Mouse (Mus musculus): Measurements from ENCODE around the gene Bcar1.

Gene Bcar1

DNA sequence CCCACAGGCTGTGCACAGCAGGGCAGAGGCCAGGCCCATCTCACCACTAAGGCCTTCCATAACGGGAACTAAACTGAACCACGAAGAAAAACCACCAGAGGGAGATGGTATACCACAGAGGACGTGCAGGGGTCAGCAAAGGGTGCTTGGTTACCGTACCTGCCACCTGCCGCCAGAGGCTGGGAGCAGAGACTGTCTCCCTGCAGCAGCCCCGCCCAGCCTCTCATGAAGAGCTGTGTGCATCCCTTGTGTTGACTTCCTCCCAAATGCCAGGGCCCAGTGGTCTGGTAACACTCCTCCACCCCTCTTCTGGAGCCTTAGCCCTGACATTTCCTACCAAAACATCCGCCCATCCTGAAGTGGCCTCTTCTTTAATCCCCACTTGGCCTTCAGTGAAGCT is 4.0 kb downstream of the Bcar1 start:
- DNase-seq (ENCODE audit: low spot score in 2 of 2): no peak

- no peak for DNase-seq (ENCODE audit: low spot score in 2 of 2)
Observed at GRCm38 (mm10) chr8:111738867-111739266, 4.7 kb downstream of the Bcar1 start.

DNA sequence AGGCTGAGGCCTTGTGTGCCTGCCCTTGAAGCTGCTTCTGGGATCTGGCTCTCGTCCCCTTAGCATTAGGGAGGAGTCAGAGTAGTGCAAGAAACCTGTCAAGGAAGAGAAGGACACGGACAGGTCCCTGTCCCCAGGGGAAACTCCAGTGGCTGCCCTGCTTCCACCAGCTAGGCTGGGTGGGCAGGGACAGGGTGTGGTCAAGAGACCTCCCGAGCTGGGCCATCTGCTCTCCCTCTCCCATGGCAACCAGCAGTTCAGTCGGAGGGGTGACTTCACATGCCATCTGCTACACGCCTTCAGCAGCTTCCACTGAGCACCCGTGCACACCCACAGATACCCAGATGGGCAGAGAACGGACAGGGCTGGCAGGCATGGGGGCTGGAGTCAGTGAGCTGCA is 7.3 kb downstream of the Bcar1 start:
- DNase-seq (ENCODE audit: low spot score in 2 of 2): no peak

GRCm38 (mm10) chr8:111735791-111736190 is 7.8 kb downstream of the Bcar1 start:
- DNase-seq (ENCODE audit: low spot score in 2 of 2): no peak

- DNase-seq (ENCODE audit: low spot score in 2 of 2): no peak
Observed at GRCm38 (mm10) chr8:111735335-111735761, 8.3 kb downstream of the Bcar1 start.

- DNase-seq (ENCODE audit: low spot score in 2 of 2): no peak
Observed at GRCm38 (mm10) chr8:111734244-111734960, 9.2 kb downstream of the Bcar1 start.

DNA sequence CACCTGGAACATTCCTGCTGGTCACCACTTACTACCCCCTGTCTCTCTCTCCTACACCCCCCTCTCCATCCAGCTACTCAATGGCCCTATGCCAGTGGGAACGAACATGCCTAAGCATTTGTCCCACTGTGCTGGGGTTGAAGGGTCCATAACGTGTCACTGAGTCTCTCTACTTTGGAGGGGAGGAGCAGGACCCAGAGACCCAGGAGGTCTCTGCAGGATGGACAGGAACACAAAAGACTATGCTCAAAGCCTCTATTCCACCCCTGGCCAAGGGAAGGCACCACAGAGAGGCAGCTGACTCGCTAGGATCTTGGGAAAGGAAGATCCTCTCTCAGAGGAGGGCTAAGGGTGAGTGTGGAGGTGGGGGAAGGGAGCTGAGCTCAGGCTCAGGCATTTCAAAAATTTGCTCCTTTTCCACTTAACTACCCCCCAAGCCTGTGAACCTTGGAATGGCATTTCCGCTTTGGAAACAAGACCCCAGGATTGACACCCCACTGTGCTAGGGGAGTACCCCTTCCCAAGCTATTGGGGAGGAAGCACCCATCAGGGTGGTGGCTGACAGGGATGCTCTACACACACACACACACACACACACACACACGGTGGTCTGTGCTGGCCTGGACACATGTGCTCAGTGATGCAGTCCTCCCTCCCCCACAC is 9.9 kb downstream of the Bcar1 start:
- DNase-seq (ENCODE audit: low spot score in 2 of 2): no peak

- DNase-seq (ENCODE audit: low spot score in 2 of 2): no peak
Observed at GRCm38 (mm10) chr8:111732406-111733085, 11.1 kb downstream of the Bcar1 start.

- peak; percentile 95 to 97 for DNase-seq (ENCODE audit: low spot score in 2 of 2)
Observed at GRCm38 (mm10) chr8:111732004-111732403, 11.6 kb downstream of the Bcar1 start.

GRCm38 (mm10) chr8:111731231-111731977 is 12.2 kb downstream of the Bcar1 start:
- no peak for DNase-seq (ENCODE audit: low spot score in 2 of 2)

GRCm38 (mm10) chr8:111729233-111730170 is 14.1 kb downstream of the Bcar1 start:
- no peak for DNase-seq (ENCODE audit: low spot score in 2 of 2)

- DNase-seq (ENCODE audit: low spot score in 2 of 2): no peak
Observed at GRCm38 (mm10) chr8:111728481-111728880, 15.1 kb downstream of the Bcar1 start.

GRCm38 (mm10) chr8:111727553-111727952 is 16.1 kb downstream of the Bcar1 start:
- DNase-seq (ENCODE audit: low spot score in 2 of 2): no peak

GRCm38 (mm10) chr8:111726102-111726900 is 17.3 kb downstream of the Bcar1 start:
- DNase-seq (ENCODE audit: low spot score in 2 of 2): peak in 1 of 2 experiments; percentile 62

DNA sequence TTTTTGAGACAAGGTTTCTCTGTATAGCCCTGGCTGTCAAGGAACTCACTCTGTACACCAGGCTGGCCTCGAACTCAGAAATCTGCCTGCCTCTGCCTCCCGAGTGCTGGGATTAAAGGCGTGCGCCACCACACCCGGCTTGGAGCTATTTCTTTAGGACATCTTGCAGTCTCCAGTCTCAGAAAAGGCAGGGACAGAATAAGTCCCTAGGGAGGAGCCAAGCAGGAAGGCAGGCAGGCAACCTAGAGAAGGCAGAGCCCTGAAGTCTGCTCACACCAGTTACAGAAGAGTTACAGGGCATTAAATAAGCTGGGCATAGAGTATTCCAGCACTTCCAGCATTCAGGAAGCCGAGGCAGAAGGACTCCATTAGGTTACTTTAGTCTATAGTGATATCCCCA is 18.3 kb downstream of the Bcar1 start:
- no peak for DNase-seq (ENCODE audit: low spot score in 2 of 2)

DNA sequence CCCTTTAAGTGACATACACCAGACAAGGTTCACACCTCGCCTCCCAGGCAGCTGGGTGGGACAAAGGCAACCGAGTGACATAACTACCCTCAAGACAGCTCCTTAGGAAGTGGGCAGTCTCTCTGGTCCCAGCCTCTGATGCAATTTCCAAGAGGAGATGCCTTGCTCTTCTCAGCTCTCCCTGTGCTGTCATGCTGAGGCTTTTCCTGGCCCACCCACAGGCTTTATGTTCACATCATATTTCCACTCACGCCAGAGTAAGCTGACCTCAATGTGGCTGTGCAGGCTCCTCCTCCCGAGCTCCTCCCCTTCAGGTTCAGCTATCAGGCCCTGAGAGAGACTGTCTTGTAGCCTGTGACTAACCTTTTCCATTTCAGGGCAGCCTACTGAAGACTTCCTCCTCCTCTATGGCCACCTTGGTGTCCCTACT is 23.5 kb downstream of the Bcar1 start:
- no peak for DNase-seq (ENCODE audit: low spot score in 2 of 2)

DNA sequence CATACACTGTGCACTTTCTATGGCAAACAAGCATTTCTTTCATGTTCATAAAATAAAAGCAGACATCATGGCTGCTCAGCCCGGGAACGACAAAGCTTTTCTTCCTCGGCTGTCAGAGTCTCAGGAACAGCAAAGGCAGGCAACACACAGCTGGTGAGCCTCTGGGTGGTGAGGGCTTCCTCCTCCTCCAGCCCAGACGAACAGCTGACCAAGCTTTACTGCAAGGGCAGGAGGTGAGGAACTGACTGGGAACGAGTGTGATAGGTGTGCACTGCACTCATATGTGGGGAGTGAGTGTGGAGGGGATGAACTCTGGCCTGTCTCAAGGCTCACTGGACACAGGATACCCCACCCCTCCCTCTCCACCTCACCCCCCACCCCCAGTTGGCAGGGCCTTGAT is 24.7 kb downstream of the Bcar1 start:
- no peak for DNase-seq (ENCODE audit: low spot score in 2 of 2)

- DNase-seq (ENCODE audit: low spot score in 2 of 2): no peak
Observed at GRCm38 (mm10) chr8:111717866-111718265, 25.7 kb downstream of the Bcar1 start.

DNA sequence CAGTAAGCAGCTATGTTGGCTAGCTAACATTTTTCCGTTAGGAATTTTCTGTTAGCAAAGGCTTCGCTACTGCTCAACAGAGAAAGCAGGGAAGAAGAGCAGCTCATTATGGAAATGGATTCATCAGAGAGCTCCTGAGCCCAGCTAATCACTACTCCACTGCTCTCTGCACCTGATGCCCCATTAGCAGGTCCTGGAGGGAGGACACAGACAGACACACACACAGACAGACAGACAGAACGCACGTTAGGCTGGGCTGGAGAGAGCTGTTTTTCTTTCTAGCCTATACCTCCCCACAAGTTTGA is 26.2 kb downstream of the Bcar1 start:
- DNase-seq (ENCODE audit: low spot score in 2 of 2): no peak

Measured in urinary bladder, adult 18-20 months (tissue).